Mouse (Mus musculus) liver, embryonic 14 days (tissue): ENCODE data around the gene Lrriq4. TPM values are rescaled to one million over a fixed set of nuclear protein-coding genes. Genes with fewer than 3 reads are reported as not detected.

Source experiments
- polyA plus RNA-seq: library from polyadenylated mRNA; depleted of rRNA; stranded (reverse); fragments of >200 nt; gene quantifications from 2 replicates; pipeline ENCODE4 v1.2.3, GENCODE M21; 2012; rRNA removed

Gene Lrriq4
- not detected in 2 replicates for polyA plus RNA-seq

DNA sequence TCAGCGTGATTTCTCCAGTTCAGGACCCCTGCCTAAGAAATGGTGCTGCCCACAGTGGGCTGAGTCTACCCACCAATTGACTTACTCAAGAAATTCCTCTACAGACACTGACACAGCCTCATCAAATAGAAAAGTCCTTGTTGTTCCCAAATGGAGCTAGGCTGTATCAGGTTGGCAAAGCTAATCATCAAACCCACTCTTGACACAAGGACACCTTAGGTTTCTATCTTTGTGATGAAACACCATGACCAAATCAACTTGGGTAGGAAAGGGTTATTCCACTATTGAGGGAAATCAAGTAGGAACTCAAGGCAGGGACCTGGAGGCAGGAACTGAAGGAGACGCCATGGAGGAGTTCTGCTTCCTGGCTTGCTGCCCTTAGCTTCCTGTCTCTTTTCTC is at the start of gene Lrriq4:
TSS of gene Lrriq4 (plus strand) at position 301 of the 400 bp plus-strand sequence.

GRCm38 (mm10) chr3:30599711-30600545 is 44.4 kb upstream of the Lrriq4 start, which contains the start of gene Actrt3:
TSS of gene Actrt3 (minus strand) at chr3:30599939.

GRCm38 (mm10) chr3:30602065-30602739 is 42.1 kb upstream of the Lrriq4 start, which contains the start of gene Mynn:
TSS of gene Mynn (plus strand) at chr3:30602065.

GRCm38 (mm10) chr3:30647440-30648090 is 3.3 kb downstream of the Lrriq4 start, which contains the start of gene Lrrc34:
TSS of gene Lrrc34 (minus strand) at chr3:30647869.

GRCm38 (mm10) chr3:30699711-30700505 is 55.6 kb downstream of the Lrriq4 start, which contains the start of gene Lrrc31:
TSS of gene Lrrc31 (minus strand) at chr3:30699843.

Other genes starting within 250 kb of the Lrriq4 start
- 0.68 and 0.81 TPM in 2 replicates for gene Mecom, start 96.5 kb upstream of the Lrriq4 start, polyA plus RNA-seq
- gene Actrt3, start 44.6 kb upstream of the Lrriq4 start, polyA plus RNA-seq = not detected in 2 replicates
- 5.1 and 7.9 TPM in 2 replicates for gene Mynn, start 42.4 kb upstream of the Lrriq4 start, polyA plus RNA-seq
- 0.03 and 0.05 TPM in 2 replicates for gene Lrrc34, start 3.4 kb downstream of the Lrriq4 start, polyA plus RNA-seq
- not detected in 2 replicates for gene Lrrc31, start 55.3 kb downstream of the Lrriq4 start, polyA plus RNA-seq
- gene Samd7, start 101.8 kb downstream of the Lrriq4 start, polyA plus RNA-seq = 0.05 TPM in 2 replicates
- 27.7 and 30.8 TPM in 2 replicates for gene Sec62, start 148.4 kb downstream of the Lrriq4 start, polyA plus RNA-seq
- gene Gpr160, start 211.4 kb downstream of the Lrriq4 start, polyA plus RNA-seq = 1.5 and 2.0 TPM in 2 replicates